In genomic region chr2:94772268-94772667, GRCm38 (mm10) we compare ENCODE assay signal across 27 mouse cellular contexts.
DNase-seq lines count a peak whose midpoint lies in the region; ATAC-seq and TF ChIP-seq lines count a peak whose summit lies in the region.
"Had no signal": no experiment of that assay in that cellular context is flagged by ENCODE, and none has a peak within 500 bp of the region (broad histone marks: within the 10 kb centered on the region; RNA-seq: fewer than 3 reads in every experiment).

No protein-coding gene starts in this region.

- no peaks in the 10 kb centered on the region for H3K27me3 ChIP-seq in hindbrain, embryonic 11.5 days (ENCODE audit: control insufficient read depth, insufficient read depth, low read length)
- no peaks in the 10 kb centered on the region for H3K27me3 ChIP-seq in hindbrain, embryonic 10.5 days (ENCODE audit: insufficient read depth, poor library complexity, severe bottlenecking)
- H3K27me3 ChIP-seq in hindbrain, embryonic 16.5 days (replicated peaks; ENCODE audit: control insufficient read depth, insufficient read depth, low read length), result no peaks in the 10 kb centered on the region
- H3K27me3 ChIP-seq in midbrain, postnatal 0 days (ENCODE audit: insufficient read depth, low read length), result no peaks in the 10 kb centered on the region
- H3K27me3 ChIP-seq: embryonic facial prominence, embryonic 13.5 days; heart, embryonic 15.5 days; limb, embryonic 15.5 days; liver, embryonic 13.5 days had no signal

- H3K4me3 ChIP-seq in hindbrain, embryonic 11.5 days (ENCODE audit: low read depth, low read length), result no peak overlapping the region
- no peak overlapping the region for H3K4me3 ChIP-seq in hindbrain, embryonic 10.5 days
- H3K4me3 ChIP-seq in hindbrain, embryonic 16.5 days (ENCODE audit: low read length), result no peak overlapping the region
- H3K4me3 ChIP-seq in midbrain, postnatal 0 days (ENCODE audit: low read depth, low read length), result no peak overlapping the region
- H3K4me3 ChIP-seq: embryonic facial prominence, embryonic 13.5 days; heart, embryonic 10.5 days; heart, embryonic 15.5 days; limb, embryonic 10.5 days; limb, embryonic 15.5 days; liver, embryonic 13.5 days had no signal

- H3K36me3 ChIP-seq in hindbrain, embryonic 11.5 days (ENCODE audit: control insufficient read depth, insufficient read depth, low read length), result no peaks in the 10 kb centered on the region
- no peaks in the 10 kb centered on the region for H3K36me3 ChIP-seq in hindbrain, embryonic 10.5 days
- H3K36me3 ChIP-seq in hindbrain, embryonic 16.5 days (ENCODE audit: control insufficient read depth, insufficient read depth, low read length), result no peaks in the 10 kb centered on the region
- no peaks in the 10 kb centered on the region for H3K36me3 ChIP-seq in midbrain, postnatal 0 days (ENCODE audit: insufficient read depth, low read length)
- H3K36me3 ChIP-seq: embryonic facial prominence, embryonic 13.5 days; heart, embryonic 10.5 days; heart, embryonic 15.5 days; limb, embryonic 10.5 days; limb, embryonic 15.5 days; liver, embryonic 13.5 days had no signal

- no peak for TF ChIP-seq CTCF in midbrain, postnatal 0 days (IDR thresholded peaks at IDR 0.05)

- DNase-seq in hindbrain, embryonic 11.5 days (ENCODE audit: low spot score), result peak; percentile 16
- no peak for DNase-seq in hindbrain, embryonic 10.5 days (ENCODE audit: low spot score)
- peak; percentile 35 for DNase-seq in retina, postnatal 1 day
- no peak for DNase-seq in retina, embryonic 14.5 days (ENCODE audit: low spot score)
- DNase-seq in midbrain, postnatal 0 days (ENCODE audit: low spot score), result peak; percentile 14
- DNase-seq in cerebellum, adult 9-10 months, result no peak
- no peak for DNase-seq in cerebellum, postnatal 36 days
- DNase-seq: adrenal gland, adult 2 months; B cell, adult 2 months; cerebellum, adult 11 months; cerebellum, adult 9-11 months; gastrocnemius, postnatal 25 days; heart, adult 11 months; kidney, adult 8-10 months; kidney, postnatal 10 days; layer of hippocampus, postnatal 36 days; liver, embryonic 13.5 days; lung, adult 2 months; lung, postnatal 36 days; spleen, adult 18-20 months; thymus, postnatal 14 days had no signal

- H3K4me1 ChIP-seq in hindbrain, embryonic 11.5 days (replicated peaks; ENCODE audit: control insufficient read depth, insufficient read depth, low read length), result no peaks in the 10 kb centered on the region
- peaks cover 7% of the 10 kb centered on the region; the same call in 1 of the 2 replicates for H3K4me1 ChIP-seq in hindbrain, embryonic 10.5 days (replicated peaks)
- no peaks in the 10 kb centered on the region for H3K4me1 ChIP-seq in hindbrain, embryonic 16.5 days (ENCODE audit: control insufficient read depth, insufficient read depth, low read depth, low read length)
- H3K4me1 ChIP-seq in midbrain, postnatal 0 days (ENCODE audit: insufficient read depth, low read length), result no peaks in the 10 kb centered on the region
- H3K4me1 ChIP-seq: embryonic facial prominence, embryonic 13.5 days; heart, embryonic 10.5 days; heart, embryonic 15.5 days; limb, embryonic 10.5 days; limb, embryonic 15.5 days; liver, embryonic 13.5 days had no signal

- H3K9ac ChIP-seq in hindbrain, embryonic 11.5 days (ENCODE audit: low read depth, low read length), result no peak overlapping the region
- H3K9ac ChIP-seq in hindbrain, embryonic 16.5 days (ENCODE audit: low read depth, low read length), result no peak overlapping the region
- H3K9ac ChIP-seq in midbrain, postnatal 0 days (replicated peaks; ENCODE audit: low read length, poor library complexity, severe bottlenecking), result no peak overlapping the region
- H3K9ac ChIP-seq: embryonic facial prominence, embryonic 13.5 days; heart, embryonic 15.5 days; limb, embryonic 15.5 days; liver, embryonic 13.5 days had no signal

- H3K27ac ChIP-seq in hindbrain, embryonic 11.5 days (ENCODE audit: low read depth, low read length), result no peak overlapping the region
- H3K27ac ChIP-seq in hindbrain, embryonic 10.5 days, result no peak overlapping the region
- H3K27ac ChIP-seq in hindbrain, embryonic 16.5 days (ENCODE audit: low read depth, low read length), result no peak overlapping the region
- H3K27ac ChIP-seq in midbrain, postnatal 0 days (ENCODE audit: low read depth, low read length), result no peak overlapping the region
- H3K27ac ChIP-seq: embryonic facial prominence, embryonic 13.5 days; heart, embryonic 10.5 days; heart, embryonic 15.5 days; limb, embryonic 10.5 days; limb, embryonic 15.5 days; liver, embryonic 13.5 days had no signal

- 37% methylated on average over 4 of the region's 4 CpGs for WGBS in hindbrain, embryonic 11.5 days
- 46% methylated on average over 4 of the region's 4 CpGs for WGBS in hindbrain, embryonic 10.5 days
- WGBS in hindbrain, embryonic 16.5 days, result 29% methylated on average over 4 of the region's 4 CpGs
- WGBS in midbrain, postnatal 0 days, result 41% methylated on average over 4 of the region's 4 CpGs

- H3K9me3 ChIP-seq in hindbrain, embryonic 11.5 days (ENCODE audit: control insufficient read depth, low read length), result no peaks in the 10 kb centered on the region
- no peaks in the 10 kb centered on the region for H3K9me3 ChIP-seq in hindbrain, embryonic 10.5 days
- H3K9me3 ChIP-seq in hindbrain, embryonic 16.5 days (ENCODE audit: control insufficient read depth, low read length), result no peaks in the 10 kb centered on the region
- no peaks in the 10 kb centered on the region for H3K9me3 ChIP-seq in midbrain, postnatal 0 days (ENCODE audit: low read length)
- H3K9me3 ChIP-seq: embryonic facial prominence, embryonic 13.5 days; heart, embryonic 10.5 days; heart, embryonic 15.5 days; limb, embryonic 10.5 days; limb, embryonic 15.5 days had no signal

- H3K4me2 ChIP-seq in hindbrain, embryonic 11.5 days (replicated peaks; ENCODE audit: low read depth, low read length), result no peak overlapping the region
- no peak overlapping the region for H3K4me2 ChIP-seq in hindbrain, embryonic 16.5 days (ENCODE audit: low read length)
- no peak overlapping the region for H3K4me2 ChIP-seq in midbrain, postnatal 0 days (ENCODE audit: low read depth, low read length, poor library complexity, severe bottlenecking)
- H3K4me2 ChIP-seq: embryonic facial prominence, embryonic 13.5 days; heart, embryonic 15.5 days; limb, embryonic 15.5 days; liver, embryonic 13.5 days had no signal

- ATAC-seq in hindbrain, embryonic 11.5 days (ENCODE audit: low FRiP score), result peak; percentile 50
- ATAC-seq in hindbrain, embryonic 16.5 days, result peak; percentile 52; the same call in 1 of the 2 replicates
- ATAC-seq in midbrain, postnatal 0 days (ENCODE audit: low FRiP score), result no peak

Comparison
In these comparisons a context has a peak if more than half of its experiments do, and no peak if none do; other contexts are left out.
1. DNase-seq: peak in hindbrain, embryonic 11.5 days (single experiment), retina, postnatal 1 day (single experiment) and midbrain, postnatal 0 days (single experiment); none in hindbrain, embryonic 10.5 days (single experiment), retina, embryonic 14.5 days (single experiment), cerebellum, adult 9-10 months (single experiment) and cerebellum, postnatal 36 days (0 of 2).